Mouse (Mus musculus) heart, postnatal 25 days (tissue): ENCODE measurements at regions not wholly inside any gene's neighbourhood (a gene's known extent, or its start where the extent isn't known, plus 50 kb on each side); places are given as distances from the start of the nearest gene placed in this dataset.
A peak's percentile ranks its signal among the peaks of the same experiment; 100 is the strongest.

Experiments
- DNase-seq: peaks from one replicate; pipeline ENCODE4 v3.0.0; 2022; ENCODE audit warnings: low spot score
- intact Hi-C: fragments of 180-260 bp; cut with DNase I; formaldehyde crosslinking; loops from one replicate; pipeline ENCODE4 v1.15.1; 2025

GRCm38 (mm10) chr12:7764795-7765697 lies 212.4 kb upstream of the Apob start:
- intact Hi-C loops = no loop called here
- DNase-seq = no peak

- no peak for DNase-seq
- intact Hi-C loops = no loop called here
Observed at GRCm38 (mm10) chr12:7774127-7774526, 203.3 kb upstream of the Apob start.

GRCm38 (mm10) chr12:7776335-7776734 lies 201.1 kb upstream of the Apob start:
- no peak for DNase-seq
- intact Hi-C loops = no loop called here

- intact Hi-C loops = no loop called here
- DNase-seq = no peak
Observed at GRCm38 (mm10) chr12:7777220-7778055, 200.0 kb upstream of the Apob start.

- DNase-seq = no peak
- intact Hi-C loops = no loop called here
Observed at GRCm38 (mm10) chr12:7778056-7778440, 199.4 kb upstream of the Apob start.

GRCm38 (mm10) chr12:7816616-7817015 lies 160.8 kb upstream of the Apob start:
- DNase-seq = peak; percentile 10
- intact Hi-C loops = no loop called here

GRCm38 (mm10) chr12:7820006-7820704 lies 157.3 kb upstream of the Apob start:
- intact Hi-C loops = no loop called here

GRCm38 (mm10) chr12:7820718-7821117 lies 156.7 kb upstream of the Apob start:
- intact Hi-C loops = no loop called here
- no peak for DNase-seq

More at GRCm38 (mm10) chr12:7820006-7820704, 157.3 kb upstream of the Apob start:
- no peak for DNase-seq

- intact Hi-C loops = no loop called here
Observed at GRCm38 (mm10) chr12:7835731-7836130, 141.7 kb upstream of the Apob start.

GRCm38 (mm10) chr12:7853876-7854275 lies 123.6 kb upstream of the Apob start:
- DNase-seq = no peak
- intact Hi-C loops = no loop called here

More at GRCm38 (mm10) chr12:7835731-7836130, 141.7 kb upstream of the Apob start:
- no peak for DNase-seq

- intact Hi-C loops = no loop called here
- DNase-seq = no peak
Observed at GRCm38 (mm10) chr12:7855683-7856082, 121.8 kb upstream of the Apob start.

GRCm38 (mm10) chr12:7859533-7859932 lies 117.9 kb upstream of the Apob start:
- intact Hi-C loops = no loop called here
- DNase-seq = no peak

GRCm38 (mm10) chr12:7870004-7870403 lies 107.4 kb upstream of the Apob start:
- DNase-seq = no peak
- intact Hi-C loops = loop anchor here (5.0 kb wide), 1 partner anchor 107 kb away; the partner anchor contains the start of gene Apob

- intact Hi-C loops = loop anchor here (5.0 kb wide), 1 partner anchor 107 kb away; the partner anchor contains the start of gene Apob
- no peak for DNase-seq
Observed at GRCm38 (mm10) chr12:7870473-7870872, 107.0 kb upstream of the Apob start.

GRCm38 (mm10) chr12:7875454-7875853 lies 102.0 kb upstream of the Apob start:
- intact Hi-C loops = no loop called here

GRCm38 (mm10) chr12:7876302-7877063 lies 101.0 kb upstream of the Apob start:
- intact Hi-C loops = no loop called here

More at GRCm38 (mm10) chr12:7875454-7875853, 102.0 kb upstream of the Apob start:
- no peak for DNase-seq

GRCm38 (mm10) chr12:7878761-7879160 lies 98.7 kb upstream of the Apob start:
- no peak for DNase-seq
- intact Hi-C loops = no loop called here

More at GRCm38 (mm10) chr12:7876302-7877063, 101.0 kb upstream of the Apob start:
- no peak for DNase-seq

GRCm38 (mm10) chr12:7896156-7896555 lies 81.3 kb upstream of the Apob start:
- no peak for DNase-seq
- intact Hi-C loops = no loop called here

GRCm38 (mm10) chr12:7905329-7905728 lies 72.1 kb upstream of the Apob start:
- intact Hi-C loops = no loop called here
- no peak for DNase-seq
